Mouse (Mus musculus) left cerebral cortex, postnatal 36 days (tissue): ENCODE results near the gene Coq4. TPM values are rescaled to one million over a fixed set of nuclear protein-coding genes. Genes with fewer than 3 reads are reported as not detected.

Experiments used
- DNase-seq, 2 experiments: peaks; one replicate each; pipeline ENCODE4 v3.0.0; 2021 to 2022; ENCODE audit warnings: low spot score in 2 of 2, mixed read lengths in 1 of 2
- intact Hi-C: fragments of 180-260 bp; cut with DNase I; formaldehyde crosslinking; loops from one replicate; pipeline ENCODE4 v1.15.1; 2025
- total RNA-seq, 2 experiments: library from RNA; stranded (reverse); gene quantifications; 2 replicates each; pipeline ENCODE4 v1.2.3; 2021

Coq4 gene
- total RNA-seq, 2 experiments from 2014 or later, result 29.1 to 32.9 TPM

- DNase-seq, result peak; percentile 89 to 92
- intact Hi-C loops, result no loop called here
Measured at GRCm38 (mm10) chr2:29787937-29788681, 816 bp downstream of the Coq4 start, which contains the start of gene Trub2. Gene Trub2 (minus strand): TSS chr2:29788502.

- intact Hi-C loops, result no loop called here
Measured at GRCm38 (mm10) chr2:29792772-29793487, 5.6 kb downstream of the Coq4 start.

GRCm38 (mm10) chr2:29802075-29802826 is 15.0 kb downstream of the Coq4 start, which contains the start of gene Slc27a4:
Gene Slc27a4 (plus strand): TSS chr2:29802634.
- DNase-seq, result peak; percentile 95 to 96
- intact Hi-C loops, result no loop called here

More at GRCm38 (mm10) chr2:29792772-29793487, 5.6 kb downstream of the Coq4 start:
- no peak for DNase-seq

GRCm38 (mm10) chr2:29802827-29803201 is 15.5 kb downstream of the Coq4 start:
- no peak for DNase-seq
- intact Hi-C loops, result no loop called here

DNA sequence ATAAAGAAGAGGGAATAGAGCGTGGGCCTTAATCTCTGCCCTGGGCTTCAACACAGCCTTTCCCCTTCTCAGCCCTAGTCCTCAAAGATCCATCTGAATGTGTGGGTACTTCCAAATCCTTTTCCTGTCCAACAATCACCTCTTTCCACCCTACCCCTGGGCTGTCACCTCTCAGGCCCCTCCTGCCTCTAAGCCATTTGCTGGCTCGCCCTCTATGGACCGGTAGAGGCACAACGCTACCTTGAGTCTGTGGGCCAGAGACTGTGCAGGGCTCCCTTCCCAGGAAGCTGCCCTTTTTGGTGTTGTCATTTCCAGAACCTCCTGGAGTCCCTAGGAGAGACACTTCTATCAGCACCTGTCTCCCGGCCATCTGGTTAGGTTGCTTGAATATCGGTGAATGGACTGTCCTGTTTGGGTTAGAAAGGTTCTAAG is 16.1 kb downstream of the Coq4 start:
- intact Hi-C loops, result no loop called here
- DNase-seq, result no peak

DNA sequence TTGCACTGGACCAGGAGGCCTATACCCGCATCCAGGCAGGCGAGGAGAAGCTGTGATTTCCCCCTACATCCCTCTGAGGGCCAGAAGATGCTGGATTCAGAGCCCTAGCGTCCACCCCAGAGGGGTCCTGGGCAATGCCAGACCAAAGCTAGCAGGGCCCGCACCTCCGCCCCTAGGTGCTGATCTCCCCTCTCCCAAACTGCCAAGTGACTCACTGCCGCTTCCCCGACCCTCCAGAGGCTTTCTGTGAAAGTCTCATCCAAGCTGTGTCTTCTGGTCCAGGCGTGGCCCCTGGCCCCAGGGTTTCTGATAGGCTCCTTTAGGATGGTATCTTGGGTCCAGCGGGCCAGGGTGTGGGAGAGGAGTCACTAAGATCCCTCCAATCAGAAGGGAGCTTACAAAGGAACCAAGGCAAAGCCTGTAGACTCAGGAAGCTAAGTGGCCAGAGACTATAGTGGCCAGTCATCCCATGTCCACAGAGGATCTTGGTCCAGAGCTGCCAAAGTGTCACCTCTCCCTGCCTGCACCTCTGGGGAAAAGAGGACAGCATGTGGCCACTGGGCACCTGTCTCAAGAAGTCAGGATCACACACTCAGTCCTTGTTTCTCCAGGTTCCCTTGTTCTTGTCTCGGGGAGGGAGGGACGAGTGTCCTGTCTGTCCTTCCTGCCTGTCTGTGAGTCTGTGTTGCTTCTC is 28.5 kb downstream of the Coq4 start:
- no peak for DNase-seq
- intact Hi-C loops, result loop anchor here (5.0 kb wide), 1 partner anchor 41 kb away; no protein-coding TSS in a partner anchor

GRCm38 (mm10) chr2:29817426-29818232 is 30.3 kb downstream of the Coq4 start:
- intact Hi-C loops, result loop anchor here (5.0 kb wide), 1 partner anchor 40 kb away; no protein-coding TSS in a partner anchor
- peak; percentile 84 to 90 for DNase-seq

GRCm38 (mm10) chr2:29819363-29819762 is 32.1 kb downstream of the Coq4 start:
- intact Hi-C loops, result loop anchor here (5.0 kb wide), 1 partner anchor 38 kb away; no protein-coding TSS in a partner anchor

DNA sequence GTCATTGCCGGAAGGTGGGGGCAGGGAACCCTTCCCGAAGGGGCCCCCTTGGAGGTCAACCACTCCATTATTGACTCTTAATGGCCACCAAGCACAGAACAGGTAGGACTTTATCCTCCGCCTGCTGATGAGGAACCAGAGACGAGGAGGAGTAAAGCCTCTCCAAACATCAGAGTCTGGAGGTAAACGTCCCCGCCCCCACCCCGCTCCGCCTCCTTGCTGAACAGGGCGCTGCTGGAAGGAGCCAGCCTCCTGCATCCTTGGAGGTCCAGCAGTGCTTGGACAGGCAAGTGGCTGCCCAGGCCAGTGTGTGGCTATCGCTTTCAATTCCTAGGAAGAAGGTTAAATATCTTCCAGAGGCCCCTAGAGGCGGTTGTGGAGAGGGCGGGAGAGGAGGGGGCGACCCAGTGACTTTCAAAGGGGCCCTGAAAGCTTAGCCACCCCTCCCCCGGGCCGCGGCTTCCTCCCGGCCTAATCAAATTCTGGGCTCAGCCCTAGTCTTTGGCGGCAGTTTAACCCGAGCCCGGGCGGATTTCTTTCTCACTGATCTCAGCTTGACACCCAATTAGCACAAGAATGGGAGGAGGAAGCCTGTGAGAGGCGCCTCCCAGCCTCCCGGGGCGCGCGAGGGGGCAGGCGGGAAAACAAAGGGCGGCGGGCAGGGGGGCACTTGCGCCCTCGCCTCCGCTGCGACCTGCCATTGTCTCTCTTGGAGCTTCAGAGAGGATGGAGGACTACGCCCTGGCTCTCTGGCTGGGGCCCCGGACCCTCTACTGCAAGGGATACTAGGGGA is 32.9 kb downstream of the Coq4 start, which contains the start of gene Urm1:
Urm1 (plus strand) TSS at position 51 of the 793 bp plus-strand sequence.
- peak; percentile 55 for DNase-seq
- intact Hi-C loops, result no loop called here

More at GRCm38 (mm10) chr2:29819363-29819762, 32.1 kb downstream of the Coq4 start:
- no peak for DNase-seq

DNA sequence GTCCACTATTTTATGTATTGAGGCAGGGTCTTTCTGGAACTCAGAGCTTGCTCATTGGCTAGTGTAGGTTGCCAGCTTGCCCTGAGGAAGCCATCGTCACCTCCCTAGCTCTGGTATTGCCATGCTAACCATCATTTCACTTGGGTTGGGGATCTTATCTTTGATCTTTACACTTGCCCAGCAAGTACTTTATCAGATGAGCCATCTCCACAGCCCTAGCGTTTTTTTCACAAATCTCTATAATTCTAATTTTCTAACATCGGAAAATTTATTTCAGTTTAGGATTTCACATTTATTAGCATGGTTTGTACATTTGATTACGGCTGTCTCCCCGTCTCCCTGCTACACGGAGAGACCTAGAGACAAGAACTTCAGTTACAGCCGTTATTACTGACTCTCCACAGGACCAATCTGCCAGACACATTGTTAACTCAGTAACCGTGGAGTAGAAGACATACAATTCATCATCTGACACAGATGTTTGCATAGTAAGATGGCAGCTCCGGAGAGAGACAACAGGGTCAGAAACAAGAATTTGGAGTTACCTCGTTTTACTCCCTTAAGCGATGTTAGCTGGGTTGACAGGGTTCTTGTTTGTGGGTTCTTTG is 39.1 kb downstream of the Coq4 start:
- intact Hi-C loops, result loop anchor here (5.0 kb wide), 1 partner anchor 141 kb away; the partner anchor contains the start of gene Sptan1
- DNase-seq, result no peak

DNA sequence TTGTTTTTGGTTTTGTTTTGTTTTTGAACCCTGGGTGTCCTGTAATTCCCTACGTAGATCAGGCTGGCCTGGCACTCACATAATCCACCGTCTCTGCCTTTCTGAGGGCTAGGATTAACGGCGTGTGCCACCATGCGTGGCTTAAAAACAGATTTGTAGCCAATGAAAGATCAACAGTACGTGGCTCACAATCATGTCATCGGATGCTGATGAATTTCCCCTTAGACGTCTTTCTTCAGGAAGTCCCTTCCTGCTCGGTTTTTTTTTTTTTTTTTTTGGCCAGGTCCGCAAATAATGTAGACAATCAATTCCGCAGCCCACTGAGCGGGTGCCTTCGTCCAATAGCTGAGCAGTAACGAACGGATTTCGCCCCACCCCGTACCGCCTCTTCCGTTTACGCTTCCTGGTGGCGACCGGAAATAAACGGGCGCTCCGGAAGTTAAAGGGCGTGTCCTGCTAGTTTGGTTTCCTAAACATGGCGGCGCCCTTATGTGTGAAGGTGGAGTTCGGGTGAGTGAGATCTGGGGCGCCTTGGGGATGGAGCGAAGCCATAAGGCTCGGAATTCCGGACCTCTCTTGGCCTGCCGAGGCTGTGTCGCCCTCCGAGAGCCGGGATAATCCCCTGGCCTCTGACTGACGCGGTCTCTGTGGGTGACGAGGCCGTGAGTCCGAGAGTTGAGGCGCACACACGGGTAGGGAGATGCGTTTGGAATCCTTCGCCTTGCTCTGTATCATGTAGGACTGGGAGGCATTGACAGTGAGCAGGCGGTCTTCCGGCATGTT is 39.8 kb downstream of the Coq4 start:
- intact Hi-C loops, result loop anchor here (5.0 kb wide), 1 partner anchor 140 kb away; the partner anchor contains the start of gene Sptan1
- peak; percentile 93 to 94 for DNase-seq

DNA sequence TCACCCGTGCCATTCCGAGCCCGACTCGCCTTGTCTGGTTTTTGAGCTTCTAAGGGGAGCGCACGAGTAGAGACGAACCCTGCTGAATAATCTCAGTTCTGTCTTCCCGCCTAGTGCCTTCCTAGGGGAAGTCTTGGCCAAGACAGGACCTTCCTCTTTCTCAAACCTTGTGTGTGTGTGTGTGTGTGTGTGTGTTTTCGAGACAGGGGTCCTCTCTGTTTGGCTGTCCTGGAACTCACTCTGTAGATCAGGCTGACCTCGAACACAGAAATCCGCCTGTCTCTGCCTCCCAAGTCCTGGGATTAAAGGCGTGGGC is 40.4 kb downstream of the Coq4 start:
- no peak for DNase-seq
- intact Hi-C loops, result loop anchor here (5.0 kb wide), 1 partner anchor 140 kb away; the partner anchor contains the start of gene Sptan1

DNA sequence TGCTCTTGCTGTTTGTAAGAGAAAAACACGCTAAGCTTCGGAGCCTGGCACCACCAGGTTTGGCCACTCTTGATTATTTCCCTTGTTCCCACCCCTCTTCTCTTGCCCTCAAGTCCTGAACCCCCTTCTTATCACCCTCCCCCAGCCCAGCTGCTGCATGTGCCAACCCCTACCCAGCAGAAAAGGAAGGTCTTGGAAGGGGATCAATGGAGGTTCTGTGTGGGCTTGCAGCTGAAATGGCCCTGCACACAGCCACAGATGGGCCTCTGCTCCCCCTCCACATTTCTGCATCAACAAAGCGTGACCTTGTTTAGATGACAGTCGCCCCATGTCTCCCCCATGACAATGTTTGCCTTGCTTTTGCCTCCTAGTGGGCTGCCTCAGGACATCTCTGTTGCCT is 43.8 kb downstream of the Coq4 start:
- intact Hi-C loops, result no loop called here
- no peak for DNase-seq

DNA sequence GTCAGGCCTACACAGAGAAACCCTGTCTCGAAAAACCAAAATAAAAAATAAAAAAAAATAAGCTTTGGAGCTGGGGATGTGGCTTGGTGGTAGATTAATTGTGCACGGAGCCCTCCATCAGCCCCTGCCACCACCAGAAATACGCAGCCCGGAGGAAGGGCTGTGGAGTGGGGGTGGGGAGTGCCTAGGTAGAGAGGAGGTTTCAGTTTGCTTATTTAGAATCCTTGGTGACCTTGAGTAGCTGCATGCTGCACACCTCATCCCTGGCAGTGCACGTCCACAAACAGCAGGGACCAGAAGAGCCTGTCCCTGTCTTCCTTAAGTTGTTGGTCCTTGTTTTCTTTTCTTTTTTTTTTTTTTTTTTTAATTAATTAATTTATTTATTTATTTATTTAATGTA is 46.5 kb downstream of the Coq4 start:
- intact Hi-C loops, result no loop called here
- no peak for DNase-seq

GRCm38 (mm10) chr2:29835391-29835899 is 48.2 kb downstream of the Coq4 start:
- intact Hi-C loops, result no loop called here

DNA sequence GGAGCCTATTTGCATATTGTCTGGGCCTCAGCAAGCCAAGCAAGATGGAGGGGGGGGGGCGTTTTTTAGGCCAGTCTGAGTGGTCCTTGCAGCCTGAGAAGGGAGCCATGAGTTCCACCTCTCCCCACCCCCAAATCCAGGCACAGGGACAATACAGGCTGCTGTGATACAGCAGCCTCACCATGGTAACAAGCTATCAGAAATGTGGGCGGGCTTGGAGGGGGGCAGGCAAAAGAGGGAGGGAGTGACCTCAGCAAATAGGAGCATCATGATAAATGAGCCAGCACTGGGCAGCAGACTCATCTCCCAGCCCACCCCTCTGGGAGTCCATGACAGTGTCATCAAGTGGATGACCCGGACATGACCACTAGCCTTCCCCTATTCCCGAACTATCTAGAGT is 52.2 kb downstream of the Coq4 start:
- intact Hi-C loops, result no loop called here
- no peak for DNase-seq

More at GRCm38 (mm10) chr2:29835391-29835899, 48.2 kb downstream of the Coq4 start:
- DNase-seq, result no peak
